Mouse (Mus musculus) left cerebral cortex, adult 11 months (tissue): ENCODE data around the gene Lrrc75b.
"Not testable (repeated sequence)": the region's sequence is repeated elsewhere in the genome, so short reads cannot be mapped to it uniquely, and the experiment has no call there.

Source experiments
- DNase-seq: peaks from one replicate; pipeline ENCODE4 v3.0.0; 2022; ENCODE audit warnings: low spot score

The Lrrc75b gene

GRCm38 (mm10) chr10:75566765-75567164 is 6.6 kb upstream of the Lrrc75b start:
- DNase-seq: not testable (repeated sequence)

GRCm38 (mm10) chr10:75566321-75566720 is 6.2 kb upstream of the Lrrc75b start:
- DNase-seq: no peak

- no peak for DNase-seq
These were observed 5.8 kb upstream of the Lrrc75b start for GRCm38 (mm10) chr10:75565906-75566305.

GRCm38 (mm10) chr10:75565436-75565835 is 5.3 kb upstream of the Lrrc75b start:
- DNase-seq: no peak

- DNase-seq: no peak
These were observed 4.6 kb upstream of the Lrrc75b start for GRCm38 (mm10) chr10:75564687-75565265.

- DNase-seq: no peak
These were observed 2.5 kb upstream of the Lrrc75b start for GRCm38 (mm10) chr10:75562596-75562995.

GRCm38 (mm10) chr10:75561071-75561654 is 1.0 kb upstream of the Lrrc75b start, which contains the start of gene Ggt1:
TSS of gene Ggt1 (plus strand) at chr10:75561604.
- DNase-seq: no peak

- no peak for DNase-seq
These were observed 394 bp upstream of the Lrrc75b start for GRCm38 (mm10) chr10:75560549-75560899.

- DNase-seq: no peak
These were observed 972 bp downstream of the Lrrc75b start for GRCm38 (mm10) chr10:75559041-75559675.

GRCm38 (mm10) chr10:75558515-75558914 is 1.6 kb downstream of the Lrrc75b start:
- DNase-seq: no peak

- peak; percentile 76 for DNase-seq
These were observed 4.1 kb downstream of the Lrrc75b start for GRCm38 (mm10) chr10:75556026-75556425.

GRCm38 (mm10) chr10:75555557-75555956 is 4.6 kb downstream of the Lrrc75b start:
- no peak for DNase-seq

- DNase-seq: no peak
These were observed 6.0 kb downstream of the Lrrc75b start for GRCm38 (mm10) chr10:75554090-75554489.

- no peak for DNase-seq
These were observed 7.3 kb downstream of the Lrrc75b start for GRCm38 (mm10) chr10:75552701-75553450.

GRCm38 (mm10) chr10:75552106-75552505 is 8.0 kb downstream of the Lrrc75b start:
- DNase-seq: no peak

GRCm38 (mm10) chr10:75551175-75551574 is 9.0 kb downstream of the Lrrc75b start:
- DNase-seq: no peak

GRCm38 (mm10) chr10:75549886-75550285 is 10.2 kb downstream of the Lrrc75b start:
- no peak for DNase-seq

GRCm38 (mm10) chr10:75548486-75548885 is 11.6 kb downstream of the Lrrc75b start:
- DNase-seq: no peak

GRCm38 (mm10) chr10:75547901-75548300 is 12.2 kb downstream of the Lrrc75b start:
- no peak for DNase-seq

- no peak for DNase-seq
These were observed 24.0 kb downstream of the Lrrc75b start for GRCm38 (mm10) chr10:75536123-75536522.

GRCm38 (mm10) chr10:75535423-75535822 is 24.7 kb downstream of the Lrrc75b start:
- no peak for DNase-seq

GRCm38 (mm10) chr10:75534934-75535333 is 25.2 kb downstream of the Lrrc75b start:
- DNase-seq: no peak

GRCm38 (mm10) chr10:75534216-75534615 is 25.9 kb downstream of the Lrrc75b start:
- DNase-seq: no peak
